Mouse (Mus musculus) stomach, embryonic 14.5 days (tissue): ENCODE data around the gene Scube1. TPM values are rescaled to one million over a fixed set of nuclear protein-coding genes. Genes with fewer than 3 reads are reported as not detected.

Experiments used
- ATAC-seq: fragments of 200-750 bp; cut with Nextera tagmentation; 2 replicates; pipeline ENCODE4 v1.8.0; 2017; ENCODE audit warnings: low read depth, moderate TSS enrichment; ENCODE audit not compliant: insufficient number of reproducible peaks, insufficient read depth, low FRiP score
- H3K27ac ChIP-seq: fragments of 300-500 bp; sonication (generic); 2 replicates; pipeline ENCODE4 v1.5.1; 2014; ENCODE audit warnings: mild to moderate bottlenecking, low read length, moderate library complexity, mixed read lengths
- H3K27me3 ChIP-seq: fragments of 300-500 bp; sonication (generic); 2 replicates; pipeline ENCODE4 v1.6.1; 2014; ENCODE audit warnings: low read length, control low read depth, mixed read lengths; ENCODE audit not compliant: control insufficient read depth, insufficient read depth
- H3K36me3 ChIP-seq: fragments of 300-500 bp; sonication (generic); 2 replicates; pipeline ENCODE4 v1.6.1; 2014; ENCODE audit warnings: mild to moderate bottlenecking, control low read depth, low read length, moderate library complexity, mixed read lengths; ENCODE audit not compliant: control insufficient read depth, insufficient read depth
- H3K4me1 ChIP-seq: fragments of 300-500 bp; sonication (generic); 2 replicates; pipeline ENCODE4 v1.6.1; 2014; ENCODE audit warnings: low read length, control low read depth, mixed read lengths; ENCODE audit not compliant: control insufficient read depth, insufficient read depth
- H3K4me2 ChIP-seq: fragments of 300-500 bp; sonication (generic); replicated peaks from 2 replicates; pipeline ENCODE4 v1.6.1; 2014; ENCODE audit warnings: low read depth, low read length, control low read depth
- H3K4me3 ChIP-seq: fragments of 300-500 bp; sonication (generic); 2 replicates; pipeline ENCODE4 v1.5.1; 2014; ENCODE audit warnings: low read depth, low read length, control low read depth
- H3K9ac ChIP-seq: fragments of 300-500 bp; sonication (generic); replicated peaks from 2 replicates; pipeline ENCODE4 v1.6.1; 2014; ENCODE audit warnings: low read depth, mild to moderate bottlenecking, control low read depth, low read length, moderate library complexity, mixed read lengths
- H3K9me3 ChIP-seq: fragments of 300-500 bp; sonication (generic); 2 replicates; pipeline ENCODE4 v1.6.1; 2016; ENCODE audit warnings: low read depth, low read length, control low read depth; ENCODE audit not compliant: control insufficient read depth
- WGBS: fragments of 180-500 bp; shearing (Covaris S2); extraction: QIAGEN DNeasy Blood & Tissue Kit; methylation state at CpG from one replicate; pipeline ENCODE4 v1.1.7; 2014; 5-methylcytosine and 5-hydroxymethylcytosine counted together
- polyA plus RNA-seq: library from polyadenylated mRNA; unstranded; fragments of >200 nt; fragmentation: Nextera tagmentation; extraction: Ambion mirVana; gene quantifications from 2 replicates; pipeline ENCODE4 v1.2.1, GENCODE M21; 2014

Scube1 gene
- polyA plus RNA-seq, 1 experiment from 2014 or later = 9.8 TPM

DNA sequence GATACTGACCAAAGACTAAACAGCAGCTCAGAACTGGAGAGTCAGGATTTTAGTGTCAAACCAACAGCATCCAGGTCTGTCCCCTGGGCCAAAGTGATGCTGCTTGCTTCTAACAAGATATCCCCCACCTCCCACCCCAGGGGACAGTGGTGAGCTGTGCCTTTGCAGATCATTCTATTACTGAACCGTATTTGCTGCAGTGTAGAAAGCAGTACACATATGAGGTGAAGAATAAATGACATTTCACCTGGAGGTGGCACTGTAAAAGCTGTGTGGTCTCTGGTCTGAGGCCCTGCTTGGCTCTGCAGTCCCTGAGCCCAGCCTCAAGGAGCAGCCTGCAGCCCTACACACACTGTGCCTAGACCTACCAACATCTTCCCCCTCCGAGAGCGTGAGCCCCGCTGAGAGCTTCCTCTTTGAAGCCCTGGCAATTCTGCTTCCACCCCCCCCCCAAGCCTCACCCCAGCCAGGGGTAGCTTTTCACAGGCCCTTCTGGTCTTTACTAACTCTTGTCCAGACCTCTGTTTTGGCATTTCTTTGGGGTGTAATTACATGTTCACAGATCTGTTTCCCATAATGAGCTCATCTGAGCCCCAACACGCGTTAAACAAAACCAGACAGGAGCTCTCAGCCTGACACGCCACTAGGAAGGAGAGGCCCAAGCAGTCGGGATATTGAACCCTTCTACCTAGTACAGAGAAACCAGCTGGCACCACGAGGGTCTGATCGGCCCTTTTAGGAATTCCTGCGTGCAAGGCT is 24.8 kb downstream of the Scube1 start:
- Histone ChIP-seq H3K27me3 (no peaks in the 10 kb centered on the region), H3K9ac (no peak overlapping the region), H3K27ac (no peak overlapping the region), H3K4me2 (no peak overlapping the region), H3K4me3 (no peak overlapping the region), H3K36me3 (no peaks in the 10 kb centered on the region), H3K9me3 (no peaks in the 10 kb centered on the region), H3K4me1 (peaks cover 27% of the 10 kb centered on the region)
- WGBS = 37% methylated on average over 11 of the region's 11 CpGs
- 0 out of 2 replicates have a peak, but pooled peaks have one; percentile 6 for ATAC-seq

DNA sequence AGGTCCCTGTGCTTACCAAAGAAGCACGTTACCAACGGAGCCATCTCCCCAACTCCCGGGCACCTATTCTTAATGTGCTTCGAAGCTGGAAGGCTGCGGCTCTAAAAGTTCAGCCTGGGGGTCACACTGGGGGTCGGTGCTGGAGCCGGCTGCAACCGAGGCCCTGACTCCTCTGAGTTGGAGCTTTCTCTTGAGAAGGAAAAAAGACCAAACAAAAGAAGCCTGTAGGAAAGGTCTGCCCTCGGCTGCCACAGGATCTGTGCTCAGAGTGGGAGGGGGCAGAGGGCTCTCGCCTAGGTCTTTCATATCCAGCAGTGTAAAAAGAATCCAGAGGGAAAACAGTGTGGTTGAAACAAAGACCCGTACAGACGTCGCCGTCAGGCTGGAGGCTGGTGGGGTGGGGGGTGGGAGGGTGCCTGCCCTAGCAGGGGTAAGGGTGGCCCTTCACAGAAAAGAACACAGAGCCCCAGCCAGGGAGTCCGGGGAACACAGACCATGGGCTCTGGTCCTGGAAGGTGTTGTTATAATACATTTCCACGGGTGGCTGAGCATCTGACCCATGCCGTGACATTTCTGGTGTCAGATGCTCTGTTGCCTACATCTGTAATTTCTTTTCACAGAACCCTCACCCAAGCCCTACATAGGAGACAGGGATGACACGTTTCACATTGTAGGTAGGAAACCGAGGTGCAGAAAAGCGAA is 25.5 kb downstream of the Scube1 start:
- H3K27ac ChIP-seq = no peak overlapping the region
- H3K27me3 ChIP-seq = no peaks in the 10 kb centered on the region
- no peaks in the 10 kb centered on the region for H3K9me3 ChIP-seq
- no peak for ATAC-seq
- H3K4me2 ChIP-seq = no peak overlapping the region
- peaks cover 29% of the 10 kb centered on the region for H3K4me1 ChIP-seq
- no peak overlapping the region for H3K4me3 ChIP-seq
- H3K36me3 ChIP-seq = no peaks in the 10 kb centered on the region
- WGBS = 49% methylated on average over 20 of the region's 20 CpGs
- H3K9ac ChIP-seq = no peak overlapping the region

DNA sequence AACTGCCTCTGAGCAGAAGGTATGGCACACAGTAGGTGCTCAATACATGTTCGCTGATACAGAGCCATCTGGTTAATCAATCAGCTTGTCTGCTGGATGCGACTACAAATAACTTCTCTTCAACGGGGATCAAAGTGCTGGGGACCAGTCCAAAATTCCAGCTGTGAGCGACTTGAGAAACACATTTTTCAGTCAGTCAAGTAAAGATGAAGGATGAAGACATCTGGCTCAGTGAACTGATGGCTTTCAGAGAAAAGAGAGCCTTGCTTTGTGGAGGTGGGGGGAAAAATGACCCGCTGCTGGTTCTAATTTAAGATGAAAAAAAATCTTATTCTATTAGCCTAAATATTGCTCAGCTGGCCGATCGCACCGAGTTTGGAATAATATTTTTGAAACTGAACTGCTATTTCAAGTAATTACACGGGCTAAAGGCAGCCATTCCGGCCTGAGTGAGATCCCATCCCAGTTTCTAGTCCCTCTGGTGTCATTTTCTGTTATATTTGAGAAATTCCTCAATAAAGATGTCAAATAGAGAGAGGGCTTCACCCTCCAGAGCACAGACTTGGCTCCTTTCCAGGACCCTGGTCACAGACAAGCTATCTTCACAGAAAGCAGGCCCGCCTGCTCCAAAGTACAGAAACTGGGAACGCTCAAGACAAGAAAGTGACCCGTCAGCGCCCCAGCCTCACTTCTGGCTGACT is 28.0 kb downstream of the Scube1 start:
- no peak overlapping the region for H3K4me3 ChIP-seq
- H3K4me1 ChIP-seq = peaks cover 40% of the 10 kb centered on the region
- no peak overlapping the region; the same call in 1 of the 2 replicates for H3K9ac ChIP-seq
- ATAC-seq = no peak
- H3K27me3 ChIP-seq = no peaks in the 10 kb centered on the region
- peak overlapping the region; percentile 75 for H3K27ac ChIP-seq
- WGBS = 37% methylated on average over 14 of the region's 14 CpGs
- no peak overlapping the region for H3K4me2 ChIP-seq
- H3K9me3 ChIP-seq = no peaks in the 10 kb centered on the region
- no peaks in the 10 kb centered on the region for H3K36me3 ChIP-seq

DNA sequence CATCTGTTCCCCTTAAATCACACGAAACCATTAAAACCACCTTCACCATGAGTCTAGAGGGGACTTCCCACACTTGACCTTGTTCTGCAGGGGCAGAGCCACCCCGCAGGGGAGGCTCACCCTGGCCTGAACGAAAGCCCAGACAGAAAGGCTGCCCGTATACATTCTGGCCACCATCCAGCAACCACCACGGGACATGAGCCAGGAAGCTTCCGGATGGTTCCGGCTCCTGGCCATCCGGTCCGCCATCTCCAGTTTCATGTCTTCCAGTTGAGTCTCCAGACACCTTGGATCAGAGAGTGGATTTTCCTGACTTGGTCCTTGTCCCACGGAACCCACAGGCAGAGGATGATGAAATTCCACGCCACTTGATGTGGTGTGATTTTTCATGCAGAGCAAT is 29.7 kb downstream of the Scube1 start:
- H3K36me3 ChIP-seq = no peaks in the 10 kb centered on the region
- H3K9ac ChIP-seq = no peak overlapping the region
- ATAC-seq = no peak

DNA sequence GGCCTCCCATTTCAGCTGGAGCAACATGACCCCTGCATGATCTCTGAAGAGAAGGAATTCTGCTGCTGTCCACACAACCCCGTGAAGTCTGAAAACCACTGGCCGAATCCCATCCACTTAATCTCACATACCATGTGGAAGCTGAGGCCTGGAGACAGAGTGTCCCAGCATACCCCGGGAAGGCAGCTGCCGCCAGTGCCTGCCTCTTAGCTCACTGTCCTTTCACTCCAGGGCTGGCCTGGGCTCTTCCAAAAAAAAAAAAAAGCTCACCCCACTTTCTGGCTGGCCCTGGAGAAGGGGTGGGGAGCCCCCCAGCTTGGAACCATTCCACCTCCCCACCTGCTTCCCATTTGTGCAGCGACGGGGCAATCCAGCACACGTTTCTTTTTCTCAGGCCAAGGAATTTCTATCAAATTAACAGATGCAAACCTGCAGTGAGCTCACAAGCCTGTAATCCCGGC is 32.9 kb downstream of the Scube1 start:
- H3K27ac ChIP-seq = peak overlapping the region; percentile 48; the same call in 1 of the 2 replicates
- H3K9ac ChIP-seq = no peak overlapping the region
- ATAC-seq = 0 out of 2 replicates have a peak, but pooled peaks have one; percentile 16
- no peaks in the 10 kb centered on the region for H3K36me3 ChIP-seq
- H3K4me1 ChIP-seq = peaks cover 30% of the 10 kb centered on the region
- no peak overlapping the region for H3K4me2 ChIP-seq
- H3K9me3 ChIP-seq = no peaks in the 10 kb centered on the region
- 30% methylated on average over 8 of the region's 8 CpGs for WGBS
- no peaks in the 10 kb centered on the region for H3K27me3 ChIP-seq
- no peak overlapping the region for H3K4me3 ChIP-seq

More for the DNA sequence above, 29.7 kb downstream of the Scube1 start:
- Histone ChIP-seq H3K4me2 (no peak overlapping the region), H3K27me3 (no peaks in the 10 kb centered on the region), H3K27ac (no peak overlapping the region), H3K9me3 (no peaks in the 10 kb centered on the region), H3K4me3 (no peak overlapping the region), H3K4me1 (peaks cover 44% of the 10 kb centered on the region)
- WGBS = 75% methylated on average over 11 of the region's 11 CpGs

DNA sequence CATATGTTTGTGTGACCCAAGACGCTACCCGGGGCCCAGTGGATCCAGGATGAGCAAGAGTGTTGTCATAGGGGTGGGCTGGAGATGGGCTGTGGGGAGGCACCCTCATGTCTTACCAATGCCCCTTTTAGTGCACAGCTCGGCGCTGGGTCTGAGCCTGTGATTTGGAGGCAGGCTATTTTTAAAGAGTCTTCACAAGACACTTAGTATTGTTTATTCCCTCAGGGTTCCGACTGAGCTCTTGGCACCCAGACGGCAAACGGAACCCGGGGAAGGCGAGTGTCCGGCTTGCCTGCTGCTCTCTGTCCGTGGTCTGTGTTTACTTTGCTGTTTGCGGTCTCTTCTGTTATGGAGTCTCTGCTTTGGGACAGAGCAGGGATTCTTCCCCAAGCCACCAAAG is 34.9 kb downstream of the Scube1 start:
- Histone ChIP-seq H3K4me2 (no peak overlapping the region), H3K4me1 (peaks cover 23% of the 10 kb centered on the region), H3K9me3 (no peaks in the 10 kb centered on the region), H3K27ac (no peak overlapping the region), H3K36me3 (no peaks in the 10 kb centered on the region), H3K4me3 (no peak overlapping the region), H3K27me3 (no peaks in the 10 kb centered on the region), H3K9ac (no peak overlapping the region)
- no peak for ATAC-seq
- 71% methylated on average over 12 of the region's 12 CpGs for WGBS

DNA sequence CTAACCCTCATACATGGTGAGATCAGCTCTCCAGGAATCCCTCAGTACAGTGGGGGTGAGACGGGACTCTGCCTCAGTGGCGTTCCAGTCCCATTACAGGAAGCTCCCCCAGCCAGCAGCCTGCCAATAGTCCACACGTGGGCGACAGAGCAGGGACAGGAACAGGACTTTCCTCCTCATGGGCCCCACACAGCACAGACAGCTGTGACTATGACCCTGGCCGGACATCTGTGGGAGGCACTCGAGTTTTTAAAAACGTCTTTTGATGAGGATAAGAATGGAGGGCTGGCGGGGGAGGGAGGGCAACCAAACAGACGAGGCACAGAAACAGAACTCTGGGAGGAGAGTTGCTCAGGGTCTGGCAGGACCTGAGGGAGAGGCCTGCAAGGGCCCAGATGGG is 38.2 kb downstream of the Scube1 start:
- Histone ChIP-seq H3K27ac (no peak overlapping the region), H3K4me2 (no peak overlapping the region), H3K27me3 (no peaks in the 10 kb centered on the region), H3K4me1 (peaks cover 21% of the 10 kb centered on the region), H3K4me3 (no peak overlapping the region), H3K36me3 (no peaks in the 10 kb centered on the region), H3K9ac (no peak overlapping the region), H3K9me3 (no peaks in the 10 kb centered on the region)
- ATAC-seq = no peak
- 49% methylated on average over 9 of the region's 9 CpGs for WGBS

DNA sequence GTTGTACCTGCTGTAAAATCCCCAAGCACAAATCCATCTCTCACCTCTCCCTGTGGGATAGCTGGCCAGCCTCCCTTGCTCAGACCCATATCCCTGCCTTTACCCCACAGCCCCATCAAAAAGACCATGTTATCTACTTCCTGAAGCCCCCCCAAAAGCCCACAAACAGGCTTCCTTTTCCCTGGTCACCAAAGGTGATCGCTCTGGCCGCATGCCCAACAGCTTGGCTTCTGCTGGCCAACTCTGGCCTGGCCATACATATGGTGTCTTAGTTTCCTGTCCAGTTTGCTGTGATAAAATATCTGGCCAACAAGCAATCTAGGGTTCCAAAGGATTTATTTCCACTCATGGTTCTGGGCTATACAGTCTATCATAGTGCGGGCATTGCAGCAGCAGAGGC is 38.9 kb downstream of the Scube1 start:
- no peak overlapping the region for H3K4me3 ChIP-seq
- H3K36me3 ChIP-seq = no peaks in the 10 kb centered on the region
- H3K27me3 ChIP-seq = no peaks in the 10 kb centered on the region
- no peaks in the 10 kb centered on the region for H3K9me3 ChIP-seq
- H3K4me2 ChIP-seq = no peak overlapping the region
- WGBS = 92% methylated on average over 3 of the region's 3 CpGs
- H3K9ac ChIP-seq = no peak overlapping the region
- peaks cover 19% of the 10 kb centered on the region; the same call in 1 of the 2 replicates for H3K4me1 ChIP-seq
- no peak for ATAC-seq
- H3K27ac ChIP-seq = no peak overlapping the region
